ENCODE assay signal across 16 mouse cellular contexts in the genomic region with DNA sequence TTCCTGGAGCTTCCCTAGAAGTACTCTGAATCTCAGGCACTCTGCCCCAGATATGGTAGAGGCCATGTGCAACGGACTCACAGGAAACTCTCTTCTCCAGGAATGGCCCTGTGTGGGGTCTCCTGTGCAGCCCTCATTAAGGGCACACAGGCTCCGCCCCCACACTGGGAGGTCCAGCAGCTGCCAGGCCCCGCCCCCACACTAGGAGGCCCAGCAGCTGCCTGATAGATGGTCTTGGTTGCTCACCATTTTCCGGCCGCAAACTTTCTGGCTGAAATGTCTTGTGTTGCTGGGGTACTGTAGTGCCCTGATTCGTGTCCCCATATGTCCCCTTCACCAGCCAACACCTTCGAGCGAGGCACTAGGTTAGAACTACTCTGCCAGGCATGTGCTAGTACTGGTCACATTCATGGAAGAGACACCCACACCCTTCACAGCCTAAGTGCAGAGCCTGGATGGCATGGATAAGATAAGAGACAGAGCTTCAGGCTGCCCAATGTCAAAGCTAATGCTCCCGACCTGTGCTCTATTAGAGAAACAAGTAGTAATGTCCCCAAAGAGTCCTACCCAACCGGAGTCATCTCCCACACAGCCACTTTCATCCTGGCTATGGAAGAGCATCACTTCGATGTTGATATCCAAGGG. TPM values are rescaled to one million over a fixed set of nuclear protein-coding genes. Genes with fewer than 3 reads are reported as not detected.
DNase-seq lines count a peak whose midpoint lies in the region; ATAC-seq and TF ChIP-seq lines count a peak whose summit lies in the region.
"Had no signal": no experiment of that assay in that cellular context is flagged by ENCODE, and none has a peak within 500 bp of the region (broad histone marks: within the 10 kb centered on the region; RNA-seq: fewer than 3 reads in every experiment).

No protein-coding gene starts in this region.

- no peak overlapping the region for H3K4me3 ChIP-seq in liver, postnatal 0 days (ENCODE audit: low read depth, low read length)
- H3K4me3 ChIP-seq in liver, embryonic 12.5 days = no peak overlapping the region
- H3K4me3 ChIP-seq in hindbrain, embryonic 13.5 days = no peak overlapping the region
- H3K4me3 ChIP-seq: forebrain, embryonic 13.5 days; left cerebral cortex, adult 2 months; limb, embryonic 12.5 days; midbrain, embryonic 13.5 days; myocyte had no signal

- no peaks in the 10 kb centered on the region for H3K9me3 ChIP-seq in liver, postnatal 0 days (ENCODE audit: low read length)
- H3K9me3 ChIP-seq in liver, embryonic 12.5 days (replicated peaks) = no peaks in the 10 kb centered on the region
- no peaks in the 10 kb centered on the region for H3K9me3 ChIP-seq in hindbrain, embryonic 13.5 days
- H3K9me3 ChIP-seq: forebrain, embryonic 13.5 days; limb, embryonic 12.5 days; midbrain, embryonic 13.5 days had no signal

- no peak overlapping the region for H3K27ac ChIP-seq in liver, postnatal 0 days (ENCODE audit: low read depth)
- no peak overlapping the region for H3K27ac ChIP-seq in liver, embryonic 12.5 days
- H3K27ac ChIP-seq in hindbrain, embryonic 13.5 days = no peak overlapping the region
- H3K27ac ChIP-seq: forebrain, embryonic 13.5 days; left cerebral cortex, adult 2 months; limb, embryonic 12.5 days; midbrain, embryonic 13.5 days had no signal

- H3K4me1 ChIP-seq in liver, postnatal 0 days (ENCODE audit: insufficient read depth) = no peaks in the 10 kb centered on the region
- H3K4me1 ChIP-seq in liver, embryonic 12.5 days = peaks cover 11% of the 10 kb centered on the region
- no peaks in the 10 kb centered on the region for H3K4me1 ChIP-seq in hindbrain, embryonic 13.5 days (replicated peaks)
- H3K4me1 ChIP-seq: forebrain, embryonic 13.5 days; midbrain, embryonic 13.5 days had no signal

- H3K4me2 ChIP-seq in liver, postnatal 0 days (ENCODE audit: low read depth, low read length) = no peak overlapping the region
- H3K4me2 ChIP-seq in liver, embryonic 12.5 days = peak overlapping the region; percentile 24
- H3K4me2 ChIP-seq in hindbrain, embryonic 13.5 days = no peak overlapping the region
- H3K4me2 ChIP-seq: forebrain, embryonic 13.5 days; limb, embryonic 12.5 days; midbrain, embryonic 13.5 days had no signal

- H3K36me3 ChIP-seq in liver, postnatal 0 days (replicated peaks; ENCODE audit: insufficient read depth, low read length) = no peaks in the 10 kb centered on the region
- no peaks in the 10 kb centered on the region for H3K36me3 ChIP-seq in liver, embryonic 12.5 days
- peaks cover 93% of the 10 kb centered on the region for H3K36me3 ChIP-seq in hindbrain, embryonic 13.5 days

- TF ChIP-seq CTCF in liver, postnatal 0 days (IDR thresholded peaks at IDR 0.05; ENCODE audit: low read depth) = no peak

- 77% methylated on average over 11 of the region's 11 CpGs for WGBS in liver, postnatal 0 days (ENCODE audit: insufficient replicate concordance)
- WGBS in liver, embryonic 12.5 days (ENCODE audit: insufficient replicate concordance) = 57% methylated on average over 11 of the region's 11 CpGs
- 82% methylated on average over 11 of the region's 11 CpGs for WGBS in hindbrain, embryonic 13.5 days

- DNase-seq in liver (peak; percentile 59), ZHBTc4 (ENCODE audit: low read depth, low spot score) (peak; percentile 82)
- DNase-seq in liver, postnatal 0 days = no peak
- peak; percentile 58 for DNase-seq in testis, postnatal 10 days (ENCODE audit: low spot score)
- no peak for DNase-seq in adrenal gland, adult 2 months
- DNase-seq: cerebellum, adult 18-20 months; heart, postnatal 36 days; kidney, adult 8-10 months; lung, postnatal 4 days had no signal

- ATAC-seq in liver, postnatal 0 days = no peak
- ATAC-seq in liver, embryonic 12.5 days = peak; percentile 89
- no peak for ATAC-seq in hindbrain, embryonic 13.5 days (ENCODE audit: low FRiP score)
- ATAC-seq: forebrain, embryonic 13.5 days; midbrain, embryonic 13.5 days had no signal

- H3K9ac ChIP-seq in liver, postnatal 0 days (replicated peaks) = no peak overlapping the region
- H3K9ac ChIP-seq in liver, embryonic 12.5 days = no peak overlapping the region
- no peak overlapping the region for H3K9ac ChIP-seq in hindbrain, embryonic 13.5 days
- H3K9ac ChIP-seq: forebrain, embryonic 13.5 days; limb, embryonic 12.5 days; midbrain, embryonic 13.5 days had no signal

- no peaks in the 10 kb centered on the region for H3K27me3 ChIP-seq in liver, postnatal 0 days (ENCODE audit: insufficient read depth, low read length)
- no peaks in the 10 kb centered on the region for H3K27me3 ChIP-seq in liver, embryonic 12.5 days (replicated peaks)
- no peaks in the 10 kb centered on the region for H3K27me3 ChIP-seq in hindbrain, embryonic 13.5 days
- H3K27me3 ChIP-seq: forebrain, embryonic 13.5 days; limb, embryonic 12.5 days; midbrain, embryonic 13.5 days had no signal

- TF ChIP-seq EP300 in liver, postnatal 0 days (IDR thresholded peaks at IDR 0.05; ENCODE audit: low read depth) = no peak

RNA-seq across cellular contexts. Expression of a gene that starts 15.0 kb away (rescaled TPM):
- polyA plus RNA-seq in liver, postnatal 0 days (2015; fragmentation: Nextera tagmentation; extraction: Ambion mirVana) = 0.15 and 0.25 TPM in 2 replicates
- polyA plus RNA-seq in liver, embryonic 12.5 days (2016; fragmentation: Nextera tagmentation; extraction: Ambion mirVana) = 0.52 and 0.69 TPM in 2 replicates
- 0.82 and 1.00 TPM in 2 replicates for polyA plus RNA-seq in hindbrain, embryonic 13.5 days (2015; fragmentation: Nextera tagmentation; extraction: Ambion mirVana)
- 1 to 10 TPM in 1 of 2 experiments, under 1 TPM in 1; 0.86 to 2.0 TPM for total RNA-seq in adrenal gland, adult 2 months (2021)
- polyA plus RNA-seq in adrenal gland, adult 2 months (2012; rRNA removed) = 0.08 and 0.25 TPM in 2 replicates
- total RNA-seq: heart, postnatal 36 days had no signal
- polyA plus RNA-seq: myocyte had no signal

RNA-seq across cellular contexts. Expression of a gene that starts 38.9 kb away (rescaled TPM):
- 0.13 and 0.18 TPM in 2 replicates for polyA plus RNA-seq in liver, postnatal 0 days (2015; fragmentation: Nextera tagmentation; extraction: Ambion mirVana)
- 0.20 and 0.37 TPM in 2 replicates for polyA plus RNA-seq in liver, embryonic 12.5 days (2016; fragmentation: Nextera tagmentation; extraction: Ambion mirVana)
- polyA plus RNA-seq in hindbrain, embryonic 13.5 days (2015; fragmentation: Nextera tagmentation; extraction: Ambion mirVana) = 5.4 and 5.6 TPM in 2 replicates
- 1 to 10 TPM; 1.3 to 1.6 TPM for total RNA-seq in adrenal gland, adult 2 months (2021)
- polyA plus RNA-seq in adrenal gland, adult 2 months (2012; rRNA removed) = 0.43 and 0.61 TPM in 2 replicates

RNA-seq across cellular contexts. Expression of a gene that starts 39.1 kb away (rescaled TPM):
- 8.5 and 8.8 TPM in 2 replicates for polyA plus RNA-seq in liver, postnatal 0 days (2015; fragmentation: Nextera tagmentation; extraction: Ambion mirVana)
- 20.3 and 21.8 TPM in 2 replicates for polyA plus RNA-seq in liver, embryonic 12.5 days (2016; fragmentation: Nextera tagmentation; extraction: Ambion mirVana)
- 84.2 and 85.8 TPM in 2 replicates for polyA plus RNA-seq in hindbrain, embryonic 13.5 days (2015; fragmentation: Nextera tagmentation; extraction: Ambion mirVana)
- 10 to 100 TPM; 14.0 to 26.9 TPM for total RNA-seq in adrenal gland, adult 2 months (2021)
- polyA plus RNA-seq in adrenal gland, adult 2 months (2012; rRNA removed) = 6.9 and 13.2 TPM in 2 replicates

RNA-seq across cellular contexts. Expression of a gene that starts 50.8 kb away (rescaled TPM):
- 123 and 126 TPM in 2 replicates for polyA plus RNA-seq in liver, postnatal 0 days (2015; fragmentation: Nextera tagmentation; extraction: Ambion mirVana)
- polyA plus RNA-seq in liver, embryonic 12.5 days (2016; fragmentation: Nextera tagmentation; extraction: Ambion mirVana) = 209 and 217 TPM in 2 replicates
- polyA plus RNA-seq in hindbrain, embryonic 13.5 days (2015; fragmentation: Nextera tagmentation; extraction: Ambion mirVana) = 246 and 253 TPM in 2 replicates
- total RNA-seq in adrenal gland, adult 2 months (2021) = 100 to 1,000 TPM in 1 of 2 experiments, 10 to 100 TPM in 1; 93.3 to 114 TPM
- polyA plus RNA-seq in adrenal gland, adult 2 months (2012; rRNA removed) = 11.0 and 13.7 TPM in 2 replicates

Comparison
In these comparisons a context has a peak if more than half of its experiments do, and no peak if none do; other contexts are left out.
1. DNase-seq: peak in liver (single experiment), ZHBTc4 (single experiment) and testis, postnatal 10 days (single experiment); none in liver, postnatal 0 days (single experiment) and adrenal gland, adult 2 months (single experiment).